Mouse (Mus musculus) spleen, embryonic (tissue): ENCODE measurements around the gene Ube2r2.

Experiments
- CTCF ChIA-PET: fragments of 350-600 bp; sonication (Branson Sonifier 250); formaldehyde crosslinking; loops from one replicate; lab custom pipeline; 2022; lab: Charles Lee

Ube2r2 gene

DNA sequence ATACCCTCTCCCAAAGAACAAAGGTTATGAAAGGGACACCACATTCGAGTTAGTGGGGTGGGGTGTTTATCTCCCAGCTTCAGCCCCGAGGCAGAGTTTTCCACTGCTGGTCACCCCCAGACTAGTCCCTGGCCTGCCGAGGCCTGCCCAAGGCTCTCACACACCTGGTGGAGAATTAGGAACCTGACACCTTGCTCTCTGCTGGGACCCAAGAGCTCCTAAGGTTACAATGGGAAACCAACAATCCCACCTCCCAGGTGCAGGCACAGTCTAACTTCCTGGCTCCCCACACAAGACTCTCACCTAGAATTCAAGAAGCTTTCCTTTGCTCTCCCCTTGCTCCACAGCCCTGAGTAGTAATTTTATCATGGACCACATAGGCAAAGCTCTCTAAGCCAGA lies 18.7 kb upstream of the Ube2r2 start:
- CTCF ChIA-PET, result interaction anchor here (0.6 kb wide), 1 partner anchor 193 kb away, joined by 8 read pairs; no protein-coding TSS in a partner anchor

DNA sequence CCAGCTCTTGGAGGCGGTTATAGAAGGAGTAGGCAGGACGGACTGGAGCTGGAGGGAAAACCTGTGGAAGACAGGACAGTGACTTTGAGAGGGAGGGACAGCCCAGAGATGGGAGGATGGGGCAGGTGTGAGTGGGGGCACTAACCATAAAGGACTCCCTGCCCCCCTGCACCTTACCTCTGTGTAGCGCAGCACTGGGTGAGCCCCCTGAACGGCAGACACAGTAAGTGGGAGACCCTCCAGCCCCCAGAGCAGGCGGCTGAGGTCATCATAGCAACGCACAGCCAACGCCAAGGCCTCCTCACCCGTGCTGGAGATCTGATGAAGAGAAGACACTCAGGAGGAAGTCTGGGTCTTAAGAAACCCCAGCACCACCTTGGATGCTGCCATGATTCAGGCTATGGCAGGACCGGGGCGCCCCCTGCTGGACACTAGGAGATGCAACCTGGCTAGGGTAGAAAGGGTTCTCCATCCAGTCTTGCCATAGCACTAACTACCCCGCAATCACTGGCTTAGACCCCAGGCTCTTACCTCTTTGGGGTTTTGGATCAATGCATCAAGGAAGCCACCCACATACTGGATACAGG lies 16.7 kb upstream of the Ube2r2 start:
- CTCF ChIA-PET, result interaction anchor here (0.6 kb wide), 1 partner anchor 46 kb away, joined by 3 read pairs; no protein-coding TSS in a partner anchor

DNA sequence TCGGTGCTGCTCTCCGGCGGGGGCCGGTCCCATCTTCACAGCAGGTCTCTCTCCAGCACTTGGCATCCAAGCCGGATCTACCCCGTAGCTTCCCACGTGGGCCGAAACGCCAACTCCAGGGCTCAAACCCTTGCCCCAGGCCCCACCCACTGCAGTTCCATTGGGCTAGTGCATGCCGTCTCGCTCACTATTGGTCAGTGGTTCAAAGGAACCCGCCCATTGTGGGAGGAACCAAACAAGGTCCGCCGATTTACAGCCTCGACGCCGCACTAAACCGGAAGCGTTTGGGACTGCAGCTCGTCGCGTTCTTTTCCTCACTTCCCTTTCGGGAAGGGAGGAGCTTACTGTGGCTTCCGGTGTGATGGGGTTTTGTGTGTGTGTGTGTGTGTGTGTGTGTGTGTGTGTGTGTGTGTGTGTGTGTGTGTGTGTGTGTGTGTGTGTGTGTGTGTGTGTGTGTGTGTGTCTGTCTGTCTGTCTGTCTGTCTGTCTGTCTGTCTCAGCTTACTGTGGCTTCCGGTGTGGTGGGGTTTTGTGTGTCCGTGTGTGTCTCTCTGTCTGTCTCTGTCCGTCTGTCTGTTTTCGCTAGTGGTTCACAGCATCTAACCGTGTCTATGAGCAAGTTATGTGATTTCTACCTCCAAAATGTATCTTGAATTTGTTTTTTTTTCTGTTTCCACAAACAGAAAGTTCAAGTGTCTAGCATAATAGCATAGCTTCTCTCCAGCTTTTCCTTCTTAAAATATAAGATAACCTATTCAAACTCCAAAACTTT lies 11.2 kb upstream of the Ube2r2 start, which contains the start of gene Nol6:
Gene Nol6, minus strand, starts transcription at position 276 of the 772 bp plus-strand sequence.
- CTCF ChIA-PET, result interaction anchor here (0.5 kb wide), 2 partner anchors 43 to 151 kb away, joined by 3 read pairs; partner anchors contain the start of gene Ubap2

DNA sequence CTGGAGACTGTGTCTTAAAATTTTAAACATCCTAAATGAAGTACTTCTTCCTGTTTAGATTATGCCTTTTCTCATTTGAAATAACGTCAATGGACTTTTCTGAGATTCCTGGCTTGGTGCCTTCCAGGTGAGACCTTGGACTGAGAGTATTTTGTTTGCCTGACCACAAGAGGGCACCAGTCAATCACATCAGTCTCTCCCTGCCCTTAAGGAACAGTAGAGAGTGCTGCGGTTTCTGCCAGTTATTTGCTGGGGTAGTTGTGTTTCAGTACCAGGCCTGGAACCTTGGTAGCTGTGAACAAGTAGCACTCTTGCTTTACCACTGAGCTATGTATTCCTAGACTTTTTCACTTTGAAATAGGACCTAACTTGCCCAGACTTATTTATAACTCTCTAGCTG lies 6.1 kb upstream of the Ube2r2 start:
- CTCF ChIA-PET, result interaction anchor here (0.6 to 1.0 kb wide), 4 partner anchors 12 to 305 kb away, joined by 3 to 12 read pairs (median 5); no protein-coding TSS in a partner anchor

DNA sequence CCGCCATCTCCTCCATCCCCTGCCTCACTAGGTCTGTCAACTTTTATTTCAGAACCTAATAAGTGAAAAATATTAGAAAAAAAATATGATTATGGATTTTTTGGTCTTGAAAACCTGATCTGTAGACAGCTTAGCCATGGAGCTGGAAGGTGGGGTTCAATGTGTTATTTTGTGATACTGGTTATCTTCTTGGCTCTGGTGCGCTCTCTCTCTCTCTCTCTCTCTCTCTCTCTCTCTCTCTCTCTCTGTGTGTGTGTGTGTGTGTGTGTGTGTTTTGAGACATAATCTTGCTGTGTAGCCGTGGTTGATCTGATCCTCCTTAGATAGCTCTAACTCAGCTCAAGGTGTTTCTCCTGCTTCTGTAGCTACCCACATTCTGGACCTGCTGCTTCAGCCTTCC lies 5.7 kb upstream of the Ube2r2 start:
- CTCF ChIA-PET, result interaction anchor here (0.6 to 1.0 kb wide), 4 partner anchors 11 to 305 kb away, joined by 3 to 12 read pairs (median 5); no protein-coding TSS in a partner anchor

DNA sequence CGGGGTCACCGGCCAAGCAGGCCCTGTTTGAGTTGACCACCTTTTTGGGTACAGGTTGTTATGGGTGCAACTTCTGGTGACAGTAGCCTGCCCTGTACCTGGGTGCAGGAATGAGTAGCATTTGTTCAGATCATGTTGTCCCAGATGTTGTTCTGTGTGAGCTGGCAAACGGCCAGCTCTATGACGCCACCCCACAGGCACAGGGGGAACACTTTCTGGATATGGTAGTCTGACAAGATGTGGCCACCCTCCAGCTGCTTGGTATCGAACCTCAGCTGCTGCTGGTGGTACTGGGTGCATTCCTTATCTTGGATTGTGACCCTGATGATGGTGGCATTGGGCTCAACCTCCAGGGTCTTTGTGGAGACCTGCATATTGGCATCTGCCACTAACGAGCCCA lies 3.1 kb upstream of the Ube2r2 start:
- CTCF ChIA-PET, result no interaction called here

- CTCF ChIA-PET, result interaction anchor here (0.5 to 0.9 kb wide), 2 partner anchors 13 to 214 kb away, joined by 5 read pairs; no protein-coding TSS in a partner anchor
Measured at GRCm38 (mm10) chr4:41133529-41134291, 1.8 kb upstream of the Ube2r2 start.

DNA sequence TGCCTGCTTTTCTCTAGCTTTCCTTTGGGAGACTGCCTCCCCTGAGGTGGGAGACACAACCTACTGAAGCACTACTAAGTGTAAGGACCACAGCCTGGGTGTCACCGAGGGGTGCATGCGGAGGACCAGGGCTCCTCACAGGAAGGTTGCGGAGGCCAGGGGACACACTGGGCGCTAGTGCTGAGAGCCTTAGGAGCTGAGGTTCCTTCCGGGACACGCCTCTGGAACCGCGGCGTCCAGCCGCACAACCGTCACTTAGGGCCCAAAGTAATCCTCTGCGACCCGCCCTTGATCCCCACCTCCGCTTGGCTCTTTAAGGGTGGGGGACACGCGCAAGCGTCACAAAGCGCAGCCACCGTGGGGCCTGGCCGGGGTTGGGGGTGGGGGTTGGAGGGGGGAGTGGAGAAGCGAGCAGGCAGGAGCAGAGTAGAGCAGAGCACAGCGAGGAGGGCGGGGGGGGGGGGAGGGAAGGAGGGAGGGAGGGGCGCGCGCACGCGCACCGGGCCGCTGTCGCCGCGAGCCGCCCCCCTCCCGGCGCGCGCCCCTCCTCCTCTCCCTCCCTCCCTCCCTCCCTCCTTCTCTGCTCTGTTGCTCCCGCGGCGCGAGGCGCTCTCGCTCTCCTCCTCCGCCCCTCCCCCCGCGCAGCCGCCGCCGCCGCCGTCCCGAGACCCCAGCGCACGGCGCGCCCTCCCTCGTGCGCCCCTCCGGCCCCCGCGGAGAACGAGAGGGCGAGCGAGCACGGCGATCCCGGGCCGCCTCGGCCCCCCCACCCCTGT lies 420 bp upstream of the Ube2r2 start:
- CTCF ChIA-PET, result interaction anchor here (0.7 kb wide), 1 partner anchor 857 kb away, joined by 5 read pairs; no protein-coding TSS in a partner anchor

GRCm38 (mm10) chr4:41136454-41136805 lies 887 bp downstream of the Ube2r2 start:
- CTCF ChIA-PET, result interaction anchor here (0.6 to 0.7 kb wide), 2 partner anchors 17 to 18 kb away, joined by 3 to 4 read pairs; no protein-coding TSS in a partner anchor

DNA sequence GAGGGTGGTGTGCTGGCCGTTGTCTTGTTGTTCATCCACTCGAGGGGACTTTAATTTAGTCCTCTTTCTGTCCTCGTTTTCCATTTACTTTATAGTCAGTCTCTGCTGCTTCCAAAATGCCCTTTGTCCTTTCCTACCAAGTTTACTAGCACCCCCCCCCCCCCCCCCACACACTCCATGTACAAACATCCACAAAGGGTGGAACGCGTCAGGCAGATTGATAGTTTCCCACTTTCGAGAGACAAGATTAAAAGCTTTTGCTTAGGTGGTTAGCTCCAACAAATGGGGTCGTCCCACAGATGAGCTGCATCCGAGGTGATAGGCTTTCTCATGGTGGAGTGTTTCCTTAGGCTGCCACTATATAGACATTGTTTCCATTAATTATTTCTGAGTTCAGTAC lies 1.3 kb downstream of the Ube2r2 start:
- CTCF ChIA-PET, result interaction anchor here (0.7 kb wide), 1 partner anchor 19 kb away, joined by 3 read pairs; no protein-coding TSS in a partner anchor

DNA sequence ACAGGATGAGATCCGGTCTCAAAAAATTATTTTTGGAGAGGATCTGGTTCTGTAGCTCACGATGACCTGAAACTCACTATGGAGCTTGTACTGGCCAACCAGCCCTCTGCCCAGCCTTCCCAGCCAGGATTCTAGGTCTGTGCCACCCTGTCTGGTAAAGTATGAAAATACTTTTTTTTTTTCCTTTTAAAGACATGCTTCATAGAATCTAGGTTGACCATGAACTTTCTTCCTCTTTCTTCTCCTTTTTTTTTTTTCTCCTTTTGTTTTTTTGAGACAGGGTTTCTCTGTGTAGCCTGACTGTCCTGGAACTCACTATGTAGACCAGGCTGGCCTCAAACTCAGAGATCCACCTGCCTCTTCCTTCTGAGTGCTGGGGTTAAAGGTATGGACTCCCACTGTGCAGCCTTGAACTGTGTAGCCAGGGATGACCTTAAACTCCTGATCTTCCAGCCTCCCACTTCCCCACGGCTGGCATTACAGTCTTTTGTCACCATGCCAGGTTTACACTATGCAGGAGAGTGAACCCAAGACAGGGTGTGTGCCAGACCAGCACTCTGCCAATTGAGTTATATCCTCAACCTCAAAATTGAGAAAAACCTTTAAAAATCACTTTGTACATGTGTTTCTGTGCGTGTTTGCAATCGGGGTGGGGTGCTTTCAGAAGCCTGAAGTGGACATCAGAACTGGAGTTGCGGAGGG lies 4.8 kb downstream of the Ube2r2 start:
- CTCF ChIA-PET, result no interaction called here

DNA sequence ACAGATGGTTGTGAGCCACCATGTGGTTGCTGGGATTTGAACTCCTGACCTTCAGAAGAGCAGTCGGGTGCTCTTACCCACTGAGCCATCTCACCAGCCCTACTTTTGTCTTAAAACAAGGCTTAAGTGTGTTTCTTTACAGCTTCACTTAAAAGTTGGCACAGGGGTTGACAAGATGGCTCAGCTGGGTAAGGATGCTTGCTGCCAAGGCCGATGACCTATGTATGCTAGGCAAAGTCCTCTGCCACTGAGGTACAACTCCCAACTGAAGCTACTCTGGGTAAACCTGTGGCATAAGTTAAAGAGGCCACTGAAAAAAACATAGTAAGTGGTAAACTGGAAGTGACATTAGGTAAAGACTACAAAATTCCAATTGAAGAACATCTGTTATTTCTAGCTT lies 7.1 kb downstream of the Ube2r2 start:
- CTCF ChIA-PET, result no interaction called here

DNA sequence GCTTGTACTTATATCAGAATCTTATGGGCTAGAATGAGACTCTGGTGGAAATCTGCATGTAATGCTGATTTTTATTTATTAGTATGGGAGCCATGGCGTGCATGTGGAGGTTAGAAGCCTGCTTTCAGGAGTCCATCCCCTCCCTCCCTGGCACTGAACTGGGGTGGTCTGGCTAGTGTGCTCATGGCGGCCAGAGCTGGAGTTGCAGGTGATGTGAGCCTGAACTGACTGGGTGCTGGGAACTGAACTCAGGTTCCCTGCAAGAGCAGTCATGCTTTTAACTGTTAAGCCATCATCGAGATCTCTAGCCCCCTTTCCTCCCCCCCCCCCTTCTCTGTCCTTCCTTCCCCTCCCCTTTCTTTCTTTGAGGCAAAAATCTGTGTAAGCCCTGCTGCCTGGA lies 14.3 kb downstream of the Ube2r2 start:
- CTCF ChIA-PET, result no interaction called here

DNA sequence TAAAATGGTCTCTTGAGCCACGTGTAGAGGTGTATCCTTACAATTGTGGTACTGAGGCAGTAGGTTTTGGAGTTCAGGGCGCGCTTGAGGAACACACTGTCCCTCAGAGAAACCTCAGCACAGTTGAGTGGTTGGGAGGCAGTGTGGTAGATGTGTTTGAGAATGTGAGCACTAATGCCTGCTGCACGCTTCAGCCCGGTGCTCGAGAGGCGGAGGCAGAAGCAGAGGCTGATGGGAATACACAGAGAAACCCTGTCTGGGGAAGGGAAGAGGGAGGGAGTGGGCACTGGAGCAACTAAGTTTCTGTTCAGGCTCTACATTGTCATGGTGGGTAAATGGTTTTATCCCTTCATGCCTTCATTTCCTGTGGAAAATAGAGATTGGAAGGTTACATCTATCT lies 15.6 kb downstream of the Ube2r2 start:
- CTCF ChIA-PET, result no interaction called here

DNA sequence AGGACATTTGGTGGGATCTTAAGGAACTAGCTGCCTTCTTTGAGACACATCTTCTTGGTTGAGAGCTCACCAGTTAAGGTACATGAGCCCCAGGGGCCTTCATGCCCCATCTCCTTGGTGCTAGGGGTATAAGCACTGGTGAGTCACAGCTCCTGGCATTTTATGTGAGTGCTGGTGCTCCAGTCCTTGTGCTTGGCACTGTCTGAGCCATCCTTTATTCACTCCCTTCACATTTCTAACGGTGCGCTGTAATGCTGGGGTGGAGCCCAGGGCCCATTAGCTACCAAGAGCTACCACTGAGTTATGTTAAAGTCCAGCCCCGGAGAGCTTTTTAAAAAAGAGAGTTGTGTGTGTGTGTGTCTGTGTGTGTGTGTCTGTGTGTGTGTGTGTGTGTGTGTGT lies 17.6 kb downstream of the Ube2r2 start:
- CTCF ChIA-PET, result no interaction called here

GRCm38 (mm10) chr4:41156961-41157360 lies 21.4 kb downstream of the Ube2r2 start:
- CTCF ChIA-PET, result interaction anchor here (0.7 kb wide), 1 partner anchor 219 kb away, joined by 3 read pairs; no protein-coding TSS in a partner anchor

DNA sequence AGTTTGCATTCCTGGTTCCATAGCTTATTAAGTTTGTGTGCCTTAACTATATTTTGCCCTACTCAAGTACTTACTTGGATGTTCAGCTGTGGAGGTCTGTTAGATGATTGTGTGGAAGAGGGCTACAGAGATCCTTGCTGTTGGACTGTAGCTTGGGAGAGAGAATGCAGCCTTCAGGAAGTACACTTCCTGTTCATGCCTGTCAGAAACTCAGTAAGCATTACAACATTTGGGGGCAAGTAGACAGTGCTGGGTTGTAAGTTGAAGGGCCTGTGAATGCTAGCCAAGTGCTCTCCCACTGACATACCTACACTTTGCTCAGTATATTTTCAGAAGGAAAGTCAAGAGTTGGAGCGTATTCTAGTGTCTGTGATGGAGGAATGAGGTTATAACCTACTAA lies 22.7 kb downstream of the Ube2r2 start:
- CTCF ChIA-PET, result no interaction called here

DNA sequence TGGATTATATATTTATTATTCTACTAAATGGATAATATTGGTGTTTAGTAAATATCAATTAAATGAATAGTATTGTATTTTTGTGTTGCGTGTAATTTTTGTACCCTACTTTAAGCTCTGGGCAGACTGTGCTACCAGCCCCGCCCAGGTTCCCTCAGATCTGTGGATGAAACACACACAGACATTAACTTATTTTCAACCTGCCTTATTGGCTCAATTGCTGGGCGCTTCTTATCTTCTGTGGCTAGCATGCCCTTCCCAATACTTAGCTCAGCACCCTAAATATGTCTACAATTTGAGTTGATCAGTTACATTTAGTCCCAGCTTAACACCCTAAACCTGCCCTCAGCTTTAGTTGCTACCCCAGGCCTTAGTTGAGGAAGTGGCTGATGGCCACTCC lies 25.7 kb downstream of the Ube2r2 start:
- CTCF ChIA-PET, result interaction anchor here (0.5 kb wide), 1 partner anchor 304 kb away, joined by 14 read pairs; no protein-coding TSS in a partner anchor

GRCm38 (mm10) chr4:41164974-41165373 lies 29.4 kb downstream of the Ube2r2 start:
- CTCF ChIA-PET, result interaction anchor here (0.5 to 1.7 kb wide), 3 partner anchors 11 to 115 kb away, joined by 3 to 4 read pairs (median 3); no protein-coding TSS in a partner anchor
